Mouse (Mus musculus) kidney, postnatal 4 days (tissue): Measurements from ENCODE around the gene Gstm1.
"Not testable (repeated sequence)": the region's sequence is repeated elsewhere in the genome, so short reads cannot be mapped to it uniquely, and the experiment has no call there.

Experiments
- DNase-seq, 2 experiments: peaks; one replicate each; pipeline ENCODE4 v3.0.0; 2021; ENCODE audit warnings: mixed read lengths in 2 of 2

Gstm1 gene

DNA sequence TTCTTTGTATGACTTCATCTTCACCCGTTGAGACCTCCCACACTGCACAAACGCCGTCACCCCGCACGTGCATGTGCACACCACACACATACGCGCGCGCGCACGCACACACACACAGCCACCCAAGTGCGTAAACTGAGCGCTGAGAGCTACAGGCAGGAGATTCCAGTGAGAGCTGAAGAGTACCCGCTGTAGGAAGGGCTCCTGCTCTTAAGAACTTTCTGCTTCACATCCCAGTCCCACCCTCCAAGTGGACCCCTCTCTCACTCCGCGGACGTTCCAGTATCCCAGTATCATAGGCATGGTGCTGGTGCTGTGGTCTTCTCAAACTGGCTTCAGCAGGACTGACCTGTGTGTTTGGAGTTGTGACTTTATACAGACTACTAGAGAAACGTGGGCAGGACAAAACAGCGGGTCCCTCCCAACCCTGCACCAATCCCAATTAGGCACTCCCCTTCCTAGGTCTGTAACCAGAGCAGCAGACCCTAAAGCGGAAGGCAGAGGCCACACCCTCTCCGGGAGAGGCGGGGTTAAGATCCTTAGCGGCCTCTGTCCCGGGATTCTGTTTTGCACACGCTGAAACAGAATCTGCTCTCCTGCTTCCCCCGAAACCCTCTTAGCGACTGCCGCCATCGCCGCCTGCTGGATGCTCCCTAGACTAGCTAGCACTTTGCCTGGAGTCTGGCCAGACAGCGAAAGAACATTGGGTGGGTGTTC, at the start of gene Gstm1:
Gene Gstm1 (minus strand): TSS at position 501 of the 717 bp plus-strand sequence.
- DNase-seq = peak; percentile 96 to 98

DNA sequence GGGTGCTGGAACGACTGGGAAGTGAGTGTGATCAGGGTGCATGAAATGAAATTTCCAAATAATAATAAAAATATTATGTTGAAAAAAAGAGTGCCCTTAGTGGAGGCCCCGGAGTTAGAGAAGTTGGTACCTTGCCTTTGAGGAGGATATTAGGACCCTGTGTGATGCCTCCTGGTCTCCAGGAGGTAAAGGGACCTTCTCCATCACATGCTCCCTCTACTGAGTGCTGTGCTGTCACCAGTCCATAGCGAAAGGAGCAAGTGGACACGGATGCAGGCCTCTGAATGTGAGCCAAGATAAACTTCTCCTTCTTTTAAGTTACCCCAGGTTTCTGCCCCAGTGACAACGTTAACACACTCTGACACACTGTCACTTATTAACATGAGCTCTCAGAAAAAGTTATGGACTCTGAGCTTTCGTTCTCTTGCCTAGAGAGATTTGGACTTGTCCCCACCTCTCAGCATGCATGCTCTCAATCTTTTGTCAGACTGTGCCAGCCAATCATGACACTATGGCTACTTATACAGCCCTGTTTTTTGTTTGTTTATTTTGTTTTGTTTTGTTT, 49.7 kb upstream of the Gstm1 start:
- DNase-seq = peak in 1 of 2 experiments; percentile 29

DNA sequence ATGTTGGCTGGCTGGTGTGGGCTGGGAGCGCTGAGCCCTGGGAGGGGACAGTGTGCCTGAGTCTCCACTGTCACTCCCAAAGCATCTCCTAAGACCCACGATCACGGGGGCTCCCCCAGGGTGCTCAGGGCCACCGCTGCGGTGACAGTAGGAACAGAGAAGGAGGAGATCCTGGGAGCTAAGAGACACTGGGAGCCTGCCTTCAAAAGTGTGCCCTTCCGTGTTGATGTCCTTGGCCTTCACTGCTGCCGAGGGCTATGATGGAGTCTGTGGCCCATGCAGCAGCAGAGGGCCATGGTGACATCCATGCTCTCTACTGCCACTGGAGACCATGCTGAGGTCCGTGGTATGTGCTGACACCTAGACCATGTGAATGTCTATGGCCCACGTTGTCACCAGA, 47.8 kb upstream of the Gstm1 start:
- no peak for DNase-seq

DNA sequence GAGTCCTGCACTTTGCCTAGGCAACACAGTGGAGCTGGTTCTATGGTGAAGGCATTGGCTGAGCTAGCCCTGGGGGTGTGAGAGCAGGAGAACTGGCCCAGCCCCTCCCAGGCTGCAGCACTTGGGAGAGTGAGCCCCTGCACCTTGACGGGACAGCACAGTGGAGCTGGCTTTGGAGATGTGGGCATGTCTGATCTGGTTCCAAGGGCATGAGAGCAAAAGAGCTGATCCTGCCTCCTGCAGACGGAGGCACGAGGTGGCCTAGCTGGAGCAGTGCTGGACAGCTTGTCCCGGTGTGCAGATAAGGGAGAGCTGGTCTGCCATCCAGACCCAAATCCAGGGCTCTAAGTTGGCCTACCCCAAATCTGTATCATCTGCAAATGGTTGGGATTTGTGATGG, 46.9 kb upstream of the Gstm1 start:
- no peak for DNase-seq

DNA sequence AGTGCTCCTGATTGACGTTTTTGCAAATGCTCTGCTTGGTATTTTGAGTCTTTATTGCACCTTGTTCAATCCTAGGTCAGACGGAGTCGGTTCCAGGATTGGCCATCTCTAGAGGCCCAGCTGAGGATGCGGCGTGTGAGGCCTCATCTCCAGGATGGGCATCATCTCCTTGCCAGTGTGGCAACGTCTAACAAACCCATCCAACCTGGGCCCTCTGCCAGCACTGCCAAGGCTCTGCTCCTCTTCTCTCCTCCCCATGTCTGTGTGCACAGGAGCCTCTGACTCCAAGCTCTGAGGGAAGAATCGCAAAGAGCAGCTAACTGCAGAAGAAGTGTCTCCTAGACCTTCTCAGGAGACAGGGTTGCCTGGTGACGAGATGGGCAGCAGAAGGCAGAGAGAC, 44.9 kb upstream of the Gstm1 start:
- no peak for DNase-seq

DNA sequence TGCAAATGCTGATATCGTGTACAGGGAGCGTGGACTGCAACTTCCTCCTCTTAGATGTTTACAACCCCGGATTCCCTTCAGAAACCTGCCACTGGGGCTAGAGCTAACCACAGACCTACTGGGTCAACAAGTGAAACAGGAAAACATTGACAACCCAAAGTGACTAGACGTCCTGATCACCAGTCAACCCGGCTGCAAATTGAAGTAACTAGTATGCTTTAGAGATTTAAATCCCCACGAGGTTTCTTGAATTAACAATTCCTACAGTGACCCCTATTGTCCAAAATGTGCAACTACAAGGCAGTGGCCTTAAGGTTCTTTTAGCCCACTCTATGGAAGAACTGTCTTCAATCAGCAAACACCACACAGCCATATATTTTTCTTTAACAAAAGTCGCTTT, 43.6 kb upstream of the Gstm1 start:
- peak; percentile 53 to 65 for DNase-seq

DNA sequence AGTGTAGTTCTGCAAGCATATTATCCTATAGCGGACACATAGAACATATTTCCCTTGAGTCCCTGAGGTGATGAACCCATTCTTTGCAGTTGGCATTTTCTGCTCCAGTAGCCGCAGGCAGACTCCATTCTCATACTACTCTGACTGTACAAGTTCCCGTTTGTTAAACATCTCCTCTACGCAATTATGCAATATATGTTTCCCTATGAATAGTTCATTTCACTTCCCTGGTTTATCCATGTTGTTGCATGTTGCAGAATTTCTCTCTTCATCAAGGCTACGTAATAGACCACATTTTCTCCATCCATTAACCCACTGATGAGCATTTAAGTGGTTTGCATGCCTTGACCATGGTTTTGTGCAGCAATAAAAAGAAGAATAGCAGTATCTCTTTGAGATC, 32.7 kb upstream of the Gstm1 start:
- DNase-seq = no peak

DNA sequence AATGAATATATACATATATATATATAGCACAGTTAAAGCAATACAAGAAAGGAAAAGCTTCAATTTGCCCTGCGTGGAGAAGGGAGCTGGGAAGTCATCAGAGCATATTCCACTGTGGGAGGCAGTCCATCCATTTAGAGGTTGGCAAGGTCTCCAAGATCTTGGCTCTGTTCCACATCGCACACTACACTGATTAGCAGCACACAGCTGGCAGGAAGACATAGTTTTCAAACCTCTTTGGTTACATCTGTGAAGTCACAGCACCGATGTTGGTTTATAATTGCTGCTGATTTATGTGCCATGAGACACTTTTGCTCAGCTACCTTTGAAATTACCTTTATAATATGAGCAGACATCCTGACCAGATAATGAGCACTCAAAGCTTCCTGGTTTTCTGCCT, 30.5 kb upstream of the Gstm1 start:
- no peak for DNase-seq

DNA sequence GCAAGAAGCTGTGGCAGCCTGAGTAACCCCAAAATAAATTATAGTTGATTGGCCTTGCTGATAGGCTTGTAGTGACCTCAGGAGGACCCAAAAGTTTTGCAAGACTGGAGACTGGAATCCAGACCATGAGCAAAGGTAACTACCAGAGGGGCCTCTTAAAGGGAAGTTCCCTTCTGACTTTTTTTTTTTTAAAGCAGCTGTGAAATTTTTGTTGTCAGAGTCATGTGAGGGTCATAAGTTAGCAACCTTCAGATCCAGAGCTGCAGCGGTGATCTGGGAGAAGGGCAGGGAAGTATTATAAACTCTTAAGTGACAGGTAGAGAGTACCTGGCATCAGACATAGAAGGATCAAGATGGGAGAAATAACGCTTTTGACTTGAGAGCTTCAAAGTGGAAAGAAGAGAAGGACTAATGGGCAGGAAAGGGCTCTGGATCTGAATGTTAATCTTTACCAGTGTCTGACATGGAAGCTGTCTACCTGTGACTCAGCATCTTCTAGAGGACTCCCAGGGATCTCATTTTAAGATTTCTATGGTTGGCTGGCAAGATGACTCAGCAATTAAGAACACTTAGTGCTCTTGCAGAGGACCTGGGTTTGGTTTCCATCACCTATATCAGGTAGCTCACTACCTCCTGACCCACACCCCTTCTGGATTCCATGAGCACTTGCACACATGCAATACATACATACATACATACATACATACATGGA, 29.3 kb upstream of the Gstm1 start:
- no peak for DNase-seq

DNA sequence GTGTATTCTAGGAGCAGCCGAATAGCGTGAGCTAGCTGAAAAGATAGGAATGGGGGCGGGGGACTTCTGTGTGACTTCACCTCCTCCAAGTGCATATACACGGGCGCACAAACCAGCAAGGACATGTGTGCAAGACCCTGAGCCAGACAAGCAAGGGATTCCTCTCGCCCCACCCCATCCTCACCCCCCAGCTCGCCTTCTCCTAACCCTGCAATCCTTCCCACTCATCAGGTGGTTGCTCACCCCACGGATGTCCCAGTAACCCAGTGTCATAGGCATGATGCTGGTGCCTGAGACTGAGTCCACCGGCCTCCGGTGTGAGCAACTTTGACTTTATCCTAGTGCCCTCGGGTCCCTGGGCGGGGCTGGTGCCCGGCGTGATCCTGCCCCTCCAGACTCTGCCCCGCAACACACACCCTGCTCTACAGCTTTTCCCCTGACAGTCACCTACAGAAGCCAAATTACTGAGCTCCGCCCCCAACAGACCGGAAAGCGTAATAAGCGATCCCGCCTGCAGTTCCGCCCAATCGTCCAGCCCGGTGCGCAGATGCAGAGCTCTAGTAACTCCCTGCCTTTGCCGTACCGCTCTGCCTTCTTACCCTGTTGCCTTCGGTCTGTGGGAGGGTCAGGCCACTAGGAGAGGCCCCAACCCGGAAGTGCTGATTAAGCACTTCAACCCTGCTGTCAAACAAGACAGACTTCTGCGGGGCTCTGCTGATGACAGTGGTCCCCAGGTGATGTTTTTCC, 26.8 kb upstream of the Gstm1 start, which contains the start of gene Gstm4:
Gene Gstm4 (minus strand): TSS at position 501 of the 747 bp plus-strand sequence.
- DNase-seq = peak; percentile 88 to 94

DNA sequence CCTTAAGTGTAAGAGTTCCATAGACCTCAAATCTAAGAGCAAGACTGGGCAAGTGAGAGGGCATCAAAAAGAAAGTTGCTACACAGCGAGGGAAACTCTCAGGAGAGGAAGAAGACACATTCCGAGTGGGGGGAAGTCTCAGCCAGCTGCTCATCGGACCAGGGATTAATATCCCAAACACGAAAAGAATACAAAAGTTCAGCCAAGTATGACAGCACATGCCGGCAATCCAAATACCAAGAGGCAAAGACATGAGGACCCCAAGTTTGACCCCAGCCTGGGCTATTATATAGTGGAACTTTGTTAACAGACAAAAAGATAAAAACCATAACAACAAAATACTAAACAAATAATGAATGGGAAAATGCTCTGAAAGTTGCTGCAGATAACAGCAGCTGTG, 15.4 kb upstream of the Gstm1 start:
- DNase-seq = peak; percentile 21 to 43

DNA sequence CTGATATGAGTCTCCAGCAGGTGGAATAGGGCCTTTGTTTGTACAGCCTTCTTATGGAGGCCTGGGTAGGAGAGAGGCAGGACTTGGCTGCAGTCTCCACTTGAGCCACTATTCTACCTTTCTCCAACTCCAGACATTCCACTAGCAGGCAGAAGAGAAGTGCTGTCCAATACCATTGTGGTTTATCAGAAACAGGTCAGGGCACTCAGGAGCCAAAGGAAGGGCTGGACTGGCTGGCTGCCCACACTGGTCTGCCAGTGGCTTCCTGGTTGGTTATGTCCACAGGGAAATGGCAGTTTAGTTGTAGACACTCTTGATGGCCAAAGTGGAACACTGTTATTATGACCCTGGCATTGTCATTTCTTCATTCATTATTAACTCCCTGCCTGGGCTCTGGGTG, 14.3 kb upstream of the Gstm1 start:
- DNase-seq = no peak

DNA sequence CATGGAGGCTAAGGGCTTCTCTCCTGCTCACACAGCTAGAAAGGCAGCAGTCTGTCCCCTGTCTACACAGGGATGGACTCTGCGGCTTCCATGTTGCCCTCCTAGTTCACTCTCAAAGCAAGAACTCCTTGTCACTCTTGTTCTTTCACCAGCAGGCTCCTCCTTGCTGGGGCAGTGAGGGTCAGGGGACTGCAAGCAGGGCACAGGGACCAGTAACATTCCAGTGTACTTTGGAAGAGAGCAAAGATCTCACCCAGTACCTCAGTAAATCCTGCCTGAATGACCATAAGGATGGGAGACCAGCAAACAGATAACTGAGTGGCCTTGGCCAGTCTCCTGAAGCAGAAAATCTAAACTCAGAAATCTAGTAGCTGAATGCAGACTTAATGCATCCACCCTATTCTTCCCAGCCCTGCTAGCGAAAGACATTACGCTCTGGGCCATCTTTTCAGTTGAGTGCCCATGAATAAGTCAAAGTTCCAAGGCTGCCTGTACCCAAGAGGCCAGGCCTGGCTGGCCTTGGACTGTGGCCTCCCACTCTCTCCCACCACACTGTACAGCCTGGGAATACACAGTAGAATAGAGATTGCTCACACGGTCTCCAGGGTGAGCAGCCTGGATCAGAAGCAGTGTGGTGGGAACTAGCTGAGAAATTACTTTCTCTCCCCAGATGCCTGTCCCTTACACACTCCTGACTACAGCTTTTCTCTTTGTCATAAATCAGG, 11.0 kb upstream of the Gstm1 start:
- DNase-seq = peak in 1 of 2 experiments; percentile 45

DNA sequence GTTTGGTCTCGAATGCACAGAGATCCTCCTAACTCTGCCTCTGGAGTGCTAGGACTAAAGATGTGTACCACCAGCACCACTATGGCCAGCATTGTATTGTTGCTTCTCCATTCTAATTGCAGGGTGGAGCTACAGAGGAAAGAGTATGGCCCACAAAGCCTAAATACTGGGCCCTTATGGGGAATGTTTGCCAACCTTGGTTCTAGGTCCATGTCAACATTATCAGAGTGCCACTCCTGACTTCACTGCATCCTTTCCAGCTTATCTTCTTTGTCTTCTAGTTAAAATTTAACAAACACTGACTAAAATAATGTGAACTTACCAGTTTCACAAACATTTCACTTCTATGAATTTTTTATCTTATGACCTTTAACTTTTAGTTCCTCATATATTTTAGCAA, 8.8 kb upstream of the Gstm1 start:
- DNase-seq = no peak

DNA sequence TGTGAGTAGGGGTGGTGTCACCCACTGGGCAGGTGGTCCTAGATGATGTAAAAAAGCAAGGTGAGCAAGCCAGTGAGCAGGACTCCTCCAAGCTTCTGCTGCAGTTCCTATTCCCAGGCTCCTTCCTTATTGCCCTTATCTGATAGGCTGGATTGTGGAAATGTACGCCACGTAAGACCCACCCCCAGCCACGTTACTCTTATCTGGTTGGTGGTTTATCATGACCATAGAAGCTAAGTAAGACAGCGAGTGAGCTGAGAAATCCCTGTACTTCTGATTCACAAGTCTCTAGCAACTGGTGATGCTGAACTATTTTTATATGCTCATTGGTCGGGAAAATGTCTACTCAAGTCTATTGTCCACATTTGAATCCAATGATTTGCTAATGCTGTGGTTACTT, 8.3 kb upstream of the Gstm1 start:
- no peak for DNase-seq

DNA sequence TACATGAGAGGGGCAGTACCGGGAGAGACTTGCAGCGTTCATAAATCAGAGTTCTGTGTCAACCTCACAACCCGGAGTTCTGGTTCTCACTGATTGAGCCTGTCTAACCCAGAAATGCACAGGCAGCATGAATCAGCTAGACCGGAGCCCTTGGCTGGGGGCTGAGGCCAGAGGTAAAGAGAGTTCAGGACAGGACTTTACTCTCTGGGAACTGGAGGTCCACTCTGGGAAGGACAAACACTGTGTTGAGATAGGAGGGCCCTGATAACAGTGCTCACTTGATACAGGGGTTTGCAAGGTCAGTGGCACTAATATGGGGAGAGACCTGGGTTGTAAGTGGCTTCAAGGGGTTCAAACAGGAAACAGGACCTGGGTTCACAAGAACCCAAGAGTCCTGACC, 7.5 kb upstream of the Gstm1 start:
- DNase-seq = no peak

DNA sequence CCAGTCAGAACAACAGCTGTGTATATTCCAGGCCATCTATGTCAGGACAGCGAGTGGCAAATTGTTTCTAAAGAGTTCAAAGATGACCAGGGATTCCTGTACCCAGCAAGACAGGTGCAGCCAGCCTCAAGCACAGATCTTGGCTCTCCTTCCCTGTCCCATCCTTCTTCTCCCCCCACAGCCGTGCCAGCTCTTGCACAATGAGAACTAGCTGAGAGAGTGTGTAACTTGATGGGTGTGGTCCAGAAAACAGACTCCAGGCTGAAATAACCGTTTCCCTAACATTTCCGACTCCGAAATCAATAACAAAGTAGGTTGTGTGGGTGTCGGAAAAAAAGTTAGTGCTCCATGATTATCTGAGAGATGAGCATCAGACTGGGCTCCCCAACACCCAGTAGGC, 4.9 kb upstream of the Gstm1 start:
- no peak for DNase-seq

DNA sequence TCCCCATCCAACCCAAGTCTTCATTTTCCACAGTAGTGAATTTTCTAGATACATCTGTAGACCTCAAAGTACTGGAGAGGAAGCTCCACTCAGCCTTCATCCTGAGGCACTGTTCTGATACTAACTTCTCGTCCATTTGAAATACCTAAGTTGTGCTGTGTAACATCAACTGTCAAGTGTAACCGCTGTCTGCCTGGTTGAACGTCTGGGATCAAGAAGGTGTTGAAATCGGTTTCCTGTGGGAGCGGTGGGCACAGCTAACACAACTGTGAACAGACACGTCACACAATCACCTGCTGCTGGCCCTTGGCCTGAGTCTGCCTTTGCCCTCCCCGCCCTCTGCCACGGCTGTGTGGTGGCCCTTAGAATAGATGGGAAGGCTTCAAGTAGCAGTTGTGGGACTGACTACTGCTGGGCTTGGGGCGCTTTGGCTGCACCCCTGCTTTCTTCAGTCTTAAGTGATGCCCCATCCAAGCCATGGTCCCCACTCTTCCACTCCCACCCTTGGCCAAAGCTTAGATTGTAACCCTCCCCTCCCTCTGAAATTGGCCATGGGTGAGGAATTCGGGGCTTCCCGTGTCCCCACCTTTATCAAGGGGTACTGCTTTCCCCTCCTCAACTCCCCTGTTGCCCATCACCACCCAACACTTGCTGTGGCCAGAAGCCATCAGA, 2.7 kb upstream of the Gstm1 start:
- not testable (repeated sequence) for DNase-seq

DNA sequence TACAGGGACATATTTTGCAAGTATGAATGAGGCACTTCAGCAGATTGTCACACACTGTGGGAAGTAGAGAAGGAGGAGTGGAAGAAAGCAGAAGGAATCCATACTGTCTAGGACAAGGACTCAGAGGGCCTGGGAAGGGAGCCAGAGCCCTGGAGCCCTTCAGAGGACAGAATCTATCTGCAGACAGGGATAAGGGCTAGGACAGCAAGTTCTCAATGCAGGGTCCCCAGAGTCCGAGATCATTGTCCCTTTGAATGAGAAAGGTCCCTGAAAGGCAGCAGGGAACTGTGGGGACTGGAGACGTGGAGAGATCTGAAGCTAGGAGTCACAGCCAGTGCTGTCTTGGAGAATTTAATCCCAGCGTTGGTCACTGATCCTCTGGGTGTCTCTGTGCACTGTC, 1.5 kb upstream of the Gstm1 start:
- DNase-seq = peak in 1 of 2 experiments; percentile 17

DNA sequence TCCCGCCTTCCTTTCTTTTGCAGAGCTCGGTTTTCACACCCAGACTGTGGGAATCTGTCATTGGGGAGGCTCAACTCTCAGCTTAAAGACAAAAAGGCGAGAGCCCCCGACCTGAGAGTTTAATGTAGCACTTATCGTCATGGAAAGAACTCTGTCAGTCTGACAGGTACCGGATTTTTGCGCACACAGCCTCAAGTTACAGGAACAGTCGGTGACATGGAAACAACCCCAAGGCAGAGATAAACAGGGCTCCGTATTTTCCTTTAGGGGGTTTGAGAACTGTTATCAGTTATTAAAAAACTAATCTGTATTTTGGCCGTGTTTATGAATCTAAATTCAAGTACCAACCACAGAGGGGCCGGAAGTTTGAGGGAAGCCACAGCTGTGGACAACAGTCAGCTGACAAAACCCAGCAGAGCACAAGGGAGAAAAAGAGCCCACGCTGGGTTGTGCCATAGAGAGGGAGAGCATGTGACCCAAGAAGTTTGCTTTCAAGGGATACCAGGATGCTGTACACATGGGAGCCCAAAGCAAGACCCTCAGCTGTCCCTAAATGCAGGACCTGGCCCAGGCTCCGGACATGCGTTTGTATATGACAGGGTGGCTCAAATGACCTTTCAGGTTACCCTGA, 532 bp upstream of the Gstm1 start:
- DNase-seq = peak; percentile 37 to 57

DNA sequence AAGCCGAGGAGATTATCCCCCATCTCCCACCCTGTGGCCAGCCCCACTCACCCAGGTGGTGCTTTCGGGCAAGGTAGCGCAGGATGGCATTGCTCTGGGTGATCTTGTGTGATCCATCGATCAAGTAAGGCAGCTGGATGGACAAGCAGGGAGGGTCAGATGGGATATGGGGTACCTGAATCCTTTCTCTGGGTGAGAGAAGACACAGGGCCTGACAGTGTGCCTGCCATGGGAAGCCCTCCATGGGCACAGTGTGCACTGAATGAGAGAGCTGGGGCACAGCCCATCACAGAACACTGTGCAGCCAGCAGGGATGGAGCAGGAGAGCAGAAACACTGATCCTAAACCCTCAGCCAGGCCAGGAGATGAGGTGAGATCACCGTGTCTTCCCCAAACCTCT, 1.3 kb downstream of the Gstm1 start:
- not testable (repeated sequence) for DNase-seq

DNA sequence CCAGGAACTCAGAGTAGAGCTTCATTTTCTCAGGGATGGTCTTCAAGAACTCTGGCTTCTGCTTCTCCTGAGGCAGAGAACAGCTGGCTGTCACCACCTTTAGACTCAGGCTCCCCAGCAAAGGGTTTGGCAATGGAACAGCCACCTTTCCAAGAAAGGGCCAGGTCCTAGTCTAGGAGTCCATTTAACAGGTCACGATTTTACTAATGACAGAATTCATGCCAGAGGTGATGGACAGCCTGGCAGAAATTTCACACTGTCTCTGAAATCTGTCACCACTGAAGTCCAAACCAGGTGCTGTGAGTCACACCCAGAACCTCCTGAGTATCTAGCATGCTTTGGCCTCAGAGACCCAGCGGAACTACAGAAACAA, 2.8 kb downstream of the Gstm1 start:
- DNase-seq = no peak
